Mouse (Mus musculus) MEL (cell line): ENCODE data around the gene Pigk. TPM values are rescaled to one million over a fixed set of nuclear protein-coding genes. Genes with fewer than 3 reads are reported as not detected.

Experiments
- DNase-seq: peaks from one replicate; pipeline ENCODE4 v3.0.0; 2011; ENCODE audit warnings: low read depth, low spot score
- H3K27ac ChIP-seq: 2 replicates; pipeline ENCODE4 v1.5.1; 2012; ENCODE audit warnings: low read depth, mild to moderate bottlenecking, control low read depth, low read length, moderate library complexity; ENCODE audit not compliant: control insufficient read depth
- H3K27me3 ChIP-seq, 2 experiments: fragments of 150-350 bp in 1 of 2; sonication (generic) in 1 of 2; 2 replicates each; pipeline ENCODE4 v1.6.1; 2012; ENCODE audit warnings: low read length in 2 of 2, mild to moderate bottlenecking in 2 of 2, improper control_type of control experiment in 1 of 2, moderate library complexity in 1 of 2; ENCODE audit not compliant: insufficient read depth in 2 of 2, control insufficient read depth in 1 of 2
- H3K36me3 ChIP-seq, 2 experiments: 2 replicates each; pipeline ENCODE4 v1.6.1; 2012 to 2014; ENCODE audit warnings: low read length in 2 of 2, improper control_type of control experiment in 1 of 2, inconsistent platforms in 1 of 2, mild to moderate bottlenecking in 1 of 2; ENCODE audit not compliant: insufficient read depth in 2 of 2, control insufficient read depth in 1 of 2
- H3K4me1 ChIP-seq, 2 experiments: fragments of 150-350 bp in 1 of 2; sonication (generic) in 1 of 2; 2 replicates each; pipeline ENCODE4 v1.6.1; 2012; ENCODE audit warnings: low read length in 2 of 2, improper control_type of control experiment in 1 of 2, mild to moderate bottlenecking in 1 of 2; ENCODE audit not compliant: insufficient read depth in 2 of 2, control insufficient read depth in 1 of 2
- H3K4me3 ChIP-seq, 2 experiments: fragments of 150-350 bp in 1 of 2; sonication (generic) in 1 of 2; 2 replicates each; pipeline ENCODE4 v1.5.1; 2012; ENCODE audit warnings: low read depth in 2 of 2, low read length in 2 of 2, mild to moderate bottlenecking in 2 of 2, moderate library complexity in 2 of 2, control low read depth in 1 of 2, improper control_type of control experiment in 1 of 2; ENCODE audit not compliant: control insufficient read depth in 1 of 2, insufficient read depth in 1 of 2
- H3K79me2 ChIP-seq: 2 replicates; pipeline ENCODE4 v1.6.1; 2012; ENCODE audit warnings: mild to moderate bottlenecking, low read length, moderate library complexity; ENCODE audit not compliant: control insufficient read depth, poor library complexity, insufficient read depth
- H3K9ac ChIP-seq: 2 replicates; pipeline ENCODE4 v1.6.1; 2012; ENCODE audit warnings: low read depth, mild to moderate bottlenecking, control low read depth, low read length, moderate library complexity; ENCODE audit not compliant: control insufficient read depth, poor library complexity, severe bottlenecking
- H3K9me3 ChIP-seq: fragments of 150-350 bp; sonication (generic); replicated peaks from 2 replicates; pipeline ENCODE4 v1.6.1; 2012; ENCODE audit warnings: mild to moderate bottlenecking, low read length, improper control_type of control experiment, moderate library complexity; ENCODE audit not compliant: insufficient read depth
- MAFK ChIP-seq: IDR thresholded peaks from 2 replicates; pipeline ENCODE4 v1.6.1; 2011; ENCODE audit warnings: low read depth, mild to moderate bottlenecking, low read length, improper control_type of control experiment, borderline replicate concordance
- polyA plus RNA-seq, 2 experiments: library from polyadenylated mRNA; stranded (reverse) in 1 of 2; unstranded in 1 of 2; fragments of >175 nt in 1 of 2; fragments of >200 nt in 1 of 2; gene quantifications; 2 replicates each; pipeline versions ENCODE4 v1.2.1 to v1.2.4; 2012; ENCODE audit warnings: low replicate concordance in 2 of 2, low read depth in 1 of 2; ENCODE audit not compliant: insufficient read length in 2 of 2, insufficient read depth in 1 of 2, missing spikeins in 1 of 2
- total RNA-seq: library from RNA; depleted of rRNA; stranded (reverse); fragments of 300-350 nt; gene quantifications from 2 replicates; pipeline ENCODE4 v1.2.3, GENCODE M21; 2012; rRNA removed

The Pigk gene
- total and polyA plus RNA-seq, 3 experiments: 14.6 to 17.8 TPM; not detected in 1

DNA sequence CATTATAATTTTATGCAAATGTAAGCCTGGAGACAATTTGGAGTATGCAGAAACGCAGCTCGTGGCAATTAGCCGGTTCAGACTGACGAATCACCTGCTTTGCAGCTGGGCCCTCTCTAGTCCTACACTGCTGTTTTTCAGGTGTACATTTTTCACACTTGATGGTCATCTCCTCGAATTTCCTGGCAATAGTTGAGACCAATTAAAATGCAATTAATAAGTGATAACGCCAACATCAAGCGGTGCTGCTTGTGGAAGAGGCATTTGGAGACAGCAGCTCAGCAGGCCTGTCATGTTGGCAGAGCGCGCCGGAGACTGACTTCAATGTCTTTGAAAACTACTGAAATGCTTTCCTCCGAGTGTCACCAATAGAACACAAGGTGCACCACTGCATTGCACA lies 310.1 kb downstream of the Pigk start:
- H3K4me3 ChIP-seq: no peak overlapping the region
- no peak overlapping the region for H3K27ac ChIP-seq
- H3K27me3 ChIP-seq: peaks cover 2 to 3% of the 10 kb centered on the region in 2 experiments; a peak in 3 of 4 replicates
- no peaks in the 10 kb centered on the region for H3K9me3 ChIP-seq
- TF ChIP-seq MAFK: no peak
- no peaks in the 10 kb centered on the region for H3K79me2 ChIP-seq
- H3K4me1 ChIP-seq: no peaks in the 10 kb centered on the region
- no peak for DNase-seq
- H3K9ac ChIP-seq: no peak overlapping the region
- H3K36me3 ChIP-seq: no peaks in the 10 kb centered on the region

Other genes with a start within 250 kb of the Pigk start
- gene Ak5, start 45.7 kb upstream of the Pigk start, total RNA-seq: 0.03 and 0.31 TPM in 2 replicates
- under 1 TPM in 1 of 2 experiments, not detected in 1; 0.06 TPM for gene Ak5, start 45.7 kb upstream of the Pigk start, polyA plus RNA-seq